Mouse (Mus musculus) layer of hippocampus, adult 9-10 months (tissue): Measurements from ENCODE around the gene Rcan2.

Experiments
- DNase-seq: peaks from one replicate; pipeline ENCODE4 v3.0.0; 2022; ENCODE audit warnings: low spot score

Gene Rcan2

DNA sequence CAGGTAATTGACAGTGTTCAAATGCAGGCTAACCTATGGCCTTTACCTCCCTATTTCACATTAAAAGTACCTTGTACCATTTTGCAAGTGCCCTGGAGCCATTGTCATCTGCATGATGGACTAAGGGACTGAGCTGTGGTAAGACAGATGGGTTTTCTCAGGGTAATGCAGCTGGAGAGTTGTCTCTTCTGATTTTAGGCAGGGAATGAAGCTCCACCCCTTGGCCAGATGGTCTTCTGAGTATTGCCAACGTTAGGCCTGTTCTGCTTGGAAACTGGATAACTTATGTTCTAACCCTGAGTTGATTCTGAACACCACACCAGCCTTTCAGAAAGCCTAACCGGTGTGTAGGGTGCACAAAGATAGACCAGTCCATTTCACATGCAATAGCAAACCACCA, 222.7 kb downstream of the Rcan2 start:
- no peak for DNase-seq

DNA sequence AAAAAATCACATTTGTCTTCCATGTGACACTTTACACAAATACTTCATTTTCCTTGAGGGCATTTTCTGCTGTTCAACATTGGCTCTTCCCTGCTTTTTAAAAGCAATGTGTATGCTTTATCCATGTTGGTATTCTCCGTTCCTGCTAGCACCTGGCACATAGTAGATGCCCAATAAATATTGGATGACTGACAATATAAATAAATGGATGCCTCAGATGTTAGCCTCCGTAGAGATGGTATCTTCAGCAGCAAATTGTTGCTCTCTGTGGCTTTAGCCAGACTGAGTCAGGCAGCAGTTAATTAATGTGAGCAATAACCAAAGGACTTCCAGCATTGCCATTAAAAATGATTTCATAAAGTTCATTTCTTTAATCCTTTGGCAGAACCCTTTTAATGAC, 223.9 kb downstream of the Rcan2 start:
- DNase-seq, result no peak

DNA sequence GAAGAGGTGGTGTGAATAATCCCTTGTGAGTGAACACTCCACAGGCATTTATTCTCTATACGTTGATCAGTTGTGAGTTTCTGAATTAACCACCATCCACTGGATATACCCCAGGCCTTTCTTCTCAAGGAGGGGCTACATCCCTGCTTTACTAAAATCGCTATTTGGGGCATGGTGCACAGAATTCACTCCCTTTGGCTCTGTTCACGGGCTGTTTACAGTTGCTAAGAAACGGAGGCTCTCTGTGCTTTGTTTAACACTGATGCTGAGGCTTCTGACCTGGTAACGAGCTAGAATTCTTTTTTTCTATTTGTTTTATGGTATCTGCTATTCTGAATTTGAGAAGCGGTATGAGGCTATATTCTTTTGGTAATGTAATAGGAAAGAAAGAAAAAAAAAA, 224.8 kb downstream of the Rcan2 start:
- DNase-seq, result no peak

DNA sequence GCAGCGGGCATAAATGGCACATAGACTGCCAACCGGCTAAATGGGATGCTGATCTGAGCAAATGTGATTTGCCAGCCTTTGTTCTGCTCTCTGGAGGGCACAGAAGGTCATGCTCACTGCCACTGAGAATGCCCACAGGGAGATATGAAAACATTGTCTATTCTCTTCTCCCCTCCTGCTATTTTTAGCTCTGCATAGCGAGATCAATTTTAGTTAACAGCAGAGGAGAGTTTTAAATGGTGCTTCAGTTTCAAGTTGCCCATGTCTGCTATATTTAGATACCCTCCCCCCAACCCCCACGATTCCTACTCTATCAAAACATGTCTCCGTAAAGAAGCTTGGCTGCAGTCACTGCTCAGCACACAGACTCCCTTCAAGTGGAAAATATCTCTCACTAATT, 225.2 kb downstream of the Rcan2 start:
- DNase-seq, result peak; percentile 35

DNA sequence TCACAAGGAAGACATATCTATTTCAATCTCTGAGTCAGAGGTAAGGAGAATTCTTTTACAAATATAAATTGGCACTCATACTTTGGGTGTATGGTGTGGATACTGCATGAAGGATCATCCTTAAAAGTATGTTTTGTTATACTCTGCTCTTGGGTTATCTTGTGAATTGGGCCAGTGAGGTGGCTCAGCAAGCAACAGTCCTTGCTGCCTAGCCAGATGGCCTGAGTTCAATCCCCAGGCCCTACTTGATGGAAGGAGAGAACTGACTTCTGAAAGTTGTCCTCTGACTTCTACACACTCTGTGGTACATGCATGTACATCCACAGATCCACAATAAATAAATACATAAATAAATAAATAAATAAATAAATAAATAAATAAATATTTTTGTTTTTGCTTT, 225.6 kb downstream of the Rcan2 start:
- DNase-seq, result no peak

DNA sequence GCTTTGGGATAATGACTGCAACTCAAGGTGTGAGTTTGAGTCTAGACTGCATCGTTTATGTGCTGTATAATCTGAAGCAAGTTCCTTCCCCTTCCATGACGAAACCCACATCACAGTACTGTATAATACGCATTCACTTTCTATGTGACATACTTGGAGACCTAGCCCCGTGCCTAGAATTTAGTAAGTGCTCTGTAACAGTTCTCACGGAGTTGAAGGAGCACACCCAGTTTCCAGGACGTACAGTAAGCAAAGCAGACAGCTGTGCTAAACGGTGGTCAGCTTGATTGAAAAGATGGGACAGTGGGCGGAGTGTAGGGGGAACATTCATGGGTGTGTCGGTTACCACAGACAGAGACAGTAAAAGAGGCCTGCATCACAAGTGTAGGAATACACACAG, 226.2 kb downstream of the Rcan2 start:
- no peak for DNase-seq

DNA sequence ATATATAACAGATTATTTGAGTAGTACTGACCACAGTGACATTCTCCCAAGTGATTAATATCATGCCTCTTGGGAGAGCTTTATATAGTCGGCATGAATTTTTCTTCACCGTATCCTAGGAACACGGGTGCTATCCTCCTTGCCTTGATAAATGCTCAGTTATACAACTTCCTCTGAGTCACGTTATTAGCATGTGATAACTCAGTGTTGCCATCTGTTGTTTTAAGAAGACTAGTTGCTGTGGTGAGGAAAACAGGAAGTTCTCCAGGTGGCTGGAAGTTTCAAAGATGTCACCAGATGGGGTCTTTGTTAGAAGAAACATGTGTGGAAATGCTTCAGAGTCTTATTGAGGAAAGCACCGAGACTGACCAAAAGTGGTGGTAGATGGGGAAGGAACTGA, 228.5 kb downstream of the Rcan2 start:
- DNase-seq, result no peak

DNA sequence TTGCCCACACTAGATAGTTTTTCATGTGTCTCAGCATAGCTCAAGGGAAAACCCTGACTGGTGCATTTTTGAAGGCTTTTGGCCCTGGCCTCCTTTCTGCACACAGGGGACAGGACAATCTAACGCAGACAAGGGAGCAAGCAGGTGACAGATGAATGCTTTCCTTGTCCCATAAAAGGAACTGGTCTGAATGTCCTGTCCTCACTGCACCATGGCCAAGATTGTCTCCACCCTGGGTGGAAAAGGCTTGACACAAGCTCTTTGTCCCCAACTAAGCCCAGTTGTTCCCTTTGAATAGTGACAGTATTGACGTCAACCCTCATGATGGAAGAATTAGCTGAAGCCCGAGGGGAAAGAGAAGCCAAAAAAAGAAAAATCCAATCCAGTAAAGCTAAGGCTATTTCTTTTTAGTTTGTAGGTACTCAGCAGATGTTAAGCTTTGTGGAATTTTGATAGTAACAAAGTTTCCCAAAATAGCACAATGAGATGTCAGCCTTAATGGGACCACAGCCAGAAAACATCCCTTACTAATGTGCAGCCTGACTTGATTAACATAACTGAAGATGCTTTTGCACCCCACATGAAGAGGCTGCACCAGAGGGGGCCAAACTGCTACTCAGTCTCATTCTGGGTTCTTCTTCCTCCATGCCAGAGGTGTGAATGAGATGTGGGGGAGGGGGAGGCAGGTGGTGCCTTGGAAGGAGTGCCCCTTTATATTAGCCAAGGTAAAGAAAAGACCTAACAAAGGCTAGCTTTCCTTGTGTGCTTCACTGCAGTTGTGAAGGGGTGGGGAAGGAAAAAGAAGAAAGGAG, 229.8 kb downstream of the Rcan2 start:
- no peak for DNase-seq

DNA sequence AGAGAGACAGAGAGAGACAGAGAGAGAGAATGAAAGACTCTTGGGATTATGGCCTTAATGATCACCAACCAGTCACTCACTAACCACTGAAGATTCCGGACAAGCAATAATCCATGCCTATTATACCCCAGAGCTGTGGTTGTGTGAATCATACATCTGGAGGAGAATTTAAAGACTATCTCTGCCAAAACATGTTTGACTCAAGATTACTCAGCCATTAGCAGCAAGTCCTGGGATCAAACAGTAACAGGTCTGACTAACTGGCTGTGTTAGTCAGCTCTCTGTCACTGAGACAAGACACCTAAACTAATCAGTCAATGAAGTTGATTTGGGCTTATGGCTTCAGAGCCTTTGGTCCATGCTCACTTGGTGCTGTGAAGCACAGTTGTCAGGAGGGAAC, 233.9 kb downstream of the Rcan2 start:
- no peak for DNase-seq

DNA sequence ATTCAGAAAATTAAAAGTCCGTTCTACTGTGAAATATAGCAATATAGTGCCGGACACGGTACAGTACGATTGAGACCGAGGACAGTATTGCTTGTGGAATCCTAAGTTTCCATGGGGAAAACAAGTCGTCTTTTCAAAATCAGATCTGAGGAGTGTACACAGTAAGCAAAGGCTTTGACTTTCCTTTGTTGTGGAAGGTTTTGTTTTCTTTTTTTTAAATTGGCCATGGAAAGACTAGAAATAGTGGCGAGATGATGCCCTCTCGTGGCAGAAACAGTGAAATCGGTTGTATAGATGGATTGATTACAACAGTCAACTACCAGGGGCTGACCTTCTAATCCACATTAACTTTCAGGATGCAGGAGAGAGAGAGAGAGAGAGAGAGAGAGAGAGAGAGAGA, 237.5 kb downstream of the Rcan2 start:
- peak; percentile 57 for DNase-seq

DNA sequence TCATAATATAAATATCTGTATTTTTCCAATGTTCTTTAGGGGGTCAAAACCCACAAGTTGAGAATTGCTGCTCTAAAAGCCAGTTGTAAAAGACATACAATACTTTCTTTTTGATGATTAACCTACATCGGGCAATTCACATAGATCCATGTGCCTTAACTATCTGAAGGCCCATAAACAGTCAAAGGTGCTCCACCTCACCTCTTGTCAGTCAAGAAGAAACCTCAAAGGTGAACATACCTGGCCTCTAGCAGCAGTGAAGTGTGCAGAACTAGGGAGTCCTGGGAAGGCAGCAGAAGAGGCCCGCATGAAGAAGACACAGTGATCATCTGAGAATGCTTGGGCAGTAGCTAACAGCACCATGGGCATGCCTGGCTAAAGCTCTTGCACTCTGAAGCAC, 239.3 kb downstream of the Rcan2 start:
- no peak for DNase-seq

DNA sequence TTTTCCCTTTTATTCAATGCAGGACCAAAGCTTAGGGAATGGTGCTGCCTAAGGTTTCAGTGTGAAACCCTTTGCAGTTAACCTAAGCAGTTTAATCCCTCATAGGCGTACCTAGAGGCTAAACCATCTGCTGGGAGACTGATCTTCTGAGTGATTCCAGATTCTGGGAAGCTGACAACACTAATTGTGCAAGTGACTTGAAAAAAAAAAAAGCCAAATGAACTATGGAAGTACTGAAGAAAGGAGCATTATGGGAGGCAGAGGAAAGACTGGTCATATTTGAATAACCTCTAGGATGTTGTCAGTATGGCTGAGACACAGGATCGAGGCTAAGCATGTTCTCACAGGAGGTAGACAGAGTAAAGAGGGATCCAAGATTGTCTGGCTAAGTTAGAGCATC, 241.2 kb downstream of the Rcan2 start:
- no peak for DNase-seq

DNA sequence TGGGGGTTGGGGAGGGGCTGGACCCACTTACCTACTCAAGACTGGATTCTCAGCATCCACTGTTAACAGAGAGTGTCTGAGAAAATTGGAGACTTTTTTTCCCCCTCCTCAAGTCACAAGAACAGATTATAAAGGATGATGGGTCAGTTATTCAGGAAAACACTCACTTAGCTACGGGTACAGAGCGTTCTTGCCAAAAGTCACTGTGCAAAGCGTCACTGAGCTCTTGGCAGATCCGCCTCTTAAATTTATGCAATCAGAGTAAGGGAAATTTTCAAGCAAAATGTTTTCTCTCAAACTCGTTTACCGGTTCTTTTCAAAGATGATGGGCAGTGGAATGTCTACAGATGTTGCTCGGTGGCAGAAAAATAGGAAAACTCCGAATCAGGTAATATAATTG, 241.7 kb downstream of the Rcan2 start:
- DNase-seq, result no peak

DNA sequence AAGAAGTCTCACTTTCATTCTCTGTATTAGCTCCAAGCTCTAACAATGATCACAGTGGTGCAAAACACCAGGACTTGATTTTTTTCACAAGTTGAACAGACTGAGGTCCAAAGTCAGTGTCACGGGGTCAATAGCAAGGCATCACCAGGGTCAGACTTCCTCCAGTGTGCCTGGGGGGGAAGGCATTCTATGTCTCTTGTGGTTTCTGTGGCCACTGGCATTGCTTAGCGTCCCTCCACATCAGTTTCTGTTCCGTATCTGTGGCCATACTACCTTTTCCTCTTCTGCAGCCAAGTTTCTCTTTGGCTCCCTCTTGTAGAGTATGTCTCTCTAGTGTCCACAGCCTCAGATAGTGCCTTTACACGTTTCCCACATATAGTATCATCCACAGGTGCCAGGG, 252.3 kb downstream of the Rcan2 start:
- no peak for DNase-seq

DNA sequence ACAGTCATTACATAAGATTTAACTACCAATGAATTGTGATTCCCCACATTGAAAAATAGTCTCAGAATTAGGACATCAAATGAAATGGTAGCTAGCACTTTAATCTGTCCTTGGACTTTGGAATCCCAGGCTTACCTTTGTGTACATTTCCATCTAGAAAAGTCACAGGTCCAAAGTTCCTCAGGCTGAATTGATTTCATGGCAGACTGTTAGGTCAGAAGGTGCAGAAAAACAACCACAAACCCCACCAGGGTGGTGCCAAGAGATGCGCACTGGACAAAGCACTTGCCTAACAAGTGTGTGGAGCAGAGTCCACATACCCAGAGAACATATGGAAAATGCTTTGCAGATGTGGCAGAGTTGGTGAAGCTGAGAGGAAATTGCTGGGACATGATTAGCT, 256.0 kb downstream of the Rcan2 start:
- DNase-seq, result no peak

DNA sequence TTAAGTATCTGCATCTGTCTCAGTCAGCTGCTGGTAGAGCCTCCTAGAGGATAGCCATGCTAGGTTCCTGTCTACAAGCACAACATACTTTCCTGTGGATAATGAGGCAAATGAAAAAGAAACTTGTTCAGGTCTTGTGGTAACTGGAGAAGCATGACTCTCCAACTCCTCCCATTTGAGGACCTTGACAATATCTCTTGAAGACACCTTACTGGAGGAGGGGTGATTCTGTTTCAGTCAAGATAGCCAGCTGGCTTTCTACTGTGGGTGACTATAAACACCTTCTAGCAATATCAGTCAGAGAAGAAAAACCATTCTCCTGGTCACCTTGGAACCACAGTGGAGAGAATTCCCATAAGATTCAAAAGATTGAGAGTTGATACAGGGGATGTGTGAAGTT, 257.0 kb downstream of the Rcan2 start:
- no peak for DNase-seq

DNA sequence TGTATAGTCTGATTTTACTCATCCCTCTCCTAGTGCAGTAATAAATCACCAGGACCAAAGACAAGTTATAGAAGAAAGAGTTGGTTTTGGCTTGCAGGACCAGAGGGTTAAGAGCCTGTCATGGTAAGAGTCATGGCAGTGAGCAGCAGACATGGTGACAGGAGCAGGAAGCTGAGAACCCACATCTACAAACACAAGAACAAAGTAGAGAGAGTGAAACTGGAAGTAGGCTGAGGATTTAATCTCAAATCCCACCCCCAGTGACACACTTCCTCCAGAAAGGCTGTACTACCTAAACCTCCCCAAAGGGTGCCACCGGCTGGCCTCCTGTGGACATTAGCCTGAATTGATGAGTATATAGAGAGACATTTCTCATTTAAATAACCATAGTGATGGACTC, 259.6 kb downstream of the Rcan2 start:
- DNase-seq, result no peak

DNA sequence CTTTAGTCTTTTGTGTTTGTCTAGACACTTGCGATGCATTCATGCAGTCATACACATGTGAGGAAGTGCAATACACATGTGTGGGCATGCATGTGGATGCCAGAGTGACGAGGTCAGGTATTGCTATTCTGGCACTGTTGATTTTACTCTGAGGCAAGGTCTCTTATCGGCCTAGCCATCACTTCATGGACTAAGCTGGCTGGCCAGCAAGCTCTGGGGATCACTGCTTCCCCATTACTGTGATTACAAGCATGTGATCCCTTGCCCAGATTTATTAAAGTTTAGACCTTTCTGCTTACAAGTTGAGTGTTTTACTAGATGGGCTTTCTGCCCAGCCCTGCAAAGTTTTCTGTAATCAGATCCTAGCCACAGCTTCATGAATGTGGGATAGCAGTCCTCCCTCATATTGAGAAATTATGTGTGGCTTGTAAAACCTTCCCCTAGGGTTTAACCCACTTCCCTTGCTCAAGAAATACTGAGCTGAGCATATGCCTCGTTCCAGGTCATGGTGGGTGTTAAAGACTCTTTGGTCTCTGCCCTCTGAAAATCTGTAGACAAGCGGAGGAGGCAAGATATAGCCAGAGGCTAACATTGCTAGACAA, 260.2 kb downstream of the Rcan2 start:
- no peak for DNase-seq

DNA sequence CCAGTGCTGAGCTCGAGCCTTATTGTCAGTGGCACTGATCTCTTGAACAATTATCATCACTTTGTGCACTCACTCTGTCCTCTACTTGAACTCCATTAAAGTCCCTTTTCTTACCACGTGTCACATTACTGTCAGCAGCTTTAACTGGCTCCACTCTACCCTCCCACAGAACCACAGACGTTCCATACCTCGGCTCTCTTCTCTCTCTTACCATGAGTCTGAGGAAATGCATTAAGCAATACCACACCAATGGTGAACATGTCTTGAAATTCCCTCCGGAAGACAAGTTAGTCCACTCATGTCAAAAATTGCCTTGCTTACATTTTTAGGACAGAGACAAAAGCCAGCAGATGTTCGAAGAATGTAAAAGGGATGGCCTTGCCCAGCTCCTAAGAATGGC, 267.7 kb downstream of the Rcan2 start:
- no peak for DNase-seq

DNA sequence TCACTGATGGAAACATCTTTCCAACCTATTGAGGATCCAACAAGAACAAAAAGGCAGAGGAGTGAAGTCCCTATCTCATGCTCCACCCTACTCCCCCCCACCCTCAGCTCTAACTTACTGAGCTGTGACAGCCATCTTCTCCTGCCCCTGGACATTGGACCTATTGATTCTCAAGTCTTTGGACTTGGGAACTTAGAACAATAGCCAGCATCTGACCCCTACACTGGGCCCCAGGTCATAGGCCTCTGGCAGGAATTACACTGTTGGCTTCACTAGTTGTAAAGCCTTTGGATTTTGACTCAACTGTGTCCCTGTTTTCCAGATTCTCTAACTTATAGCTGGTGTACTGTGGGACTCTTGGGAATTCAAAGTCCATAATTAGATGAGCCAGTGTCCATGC, 270.5 kb downstream of the Rcan2 start:
- DNase-seq, result no peak

DNA sequence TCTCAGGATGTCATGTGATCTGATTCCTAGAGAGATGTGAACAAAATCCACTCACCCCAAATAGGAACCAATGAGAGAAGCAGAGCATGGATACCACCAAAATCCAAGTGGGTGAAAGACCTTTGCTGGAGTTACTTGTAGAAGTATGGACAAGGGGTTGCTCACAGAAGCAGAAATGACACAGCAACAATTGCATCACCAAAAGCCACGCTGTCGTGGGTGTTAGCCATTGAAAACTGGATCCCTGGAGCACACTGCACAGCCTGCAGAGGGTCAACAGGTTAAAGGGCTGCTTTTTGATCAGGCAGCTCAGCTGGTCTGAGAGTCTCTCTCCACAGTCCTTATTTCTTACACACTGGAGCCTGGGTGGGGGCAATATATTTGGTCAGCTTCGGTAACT, 274.4 kb downstream of the Rcan2 start:
- no peak for DNase-seq

DNA sequence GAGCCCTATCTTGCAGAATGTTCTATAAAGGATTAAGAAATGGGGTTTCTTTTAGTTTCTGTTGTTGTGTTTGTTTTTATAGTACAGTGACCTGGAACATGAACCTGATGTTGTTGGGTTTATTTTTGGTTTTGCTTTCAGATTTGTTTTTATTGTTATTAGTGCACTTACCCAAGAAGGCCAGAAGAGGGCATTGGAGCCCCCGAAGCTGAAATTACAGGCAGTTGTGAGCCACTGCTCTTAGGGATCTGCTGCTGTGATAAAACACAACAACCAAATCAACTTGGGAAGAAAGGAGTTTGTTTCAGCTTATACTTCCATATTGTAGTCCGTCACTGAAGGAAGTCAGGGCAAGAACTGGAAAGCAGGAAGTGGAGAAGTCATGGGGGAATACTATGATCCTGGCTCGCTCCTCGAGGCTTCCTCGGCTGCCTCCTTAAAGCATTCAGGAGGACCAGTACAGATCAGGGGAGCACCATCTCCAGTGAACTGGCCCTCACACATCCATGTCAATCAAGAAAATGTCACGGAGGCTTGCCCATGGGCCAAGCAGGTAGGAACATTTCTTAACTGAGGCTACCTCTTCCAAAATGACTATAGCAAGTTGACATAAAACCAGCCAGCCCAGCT, 275.0 kb downstream of the Rcan2 start:
- DNase-seq, result no peak

DNA sequence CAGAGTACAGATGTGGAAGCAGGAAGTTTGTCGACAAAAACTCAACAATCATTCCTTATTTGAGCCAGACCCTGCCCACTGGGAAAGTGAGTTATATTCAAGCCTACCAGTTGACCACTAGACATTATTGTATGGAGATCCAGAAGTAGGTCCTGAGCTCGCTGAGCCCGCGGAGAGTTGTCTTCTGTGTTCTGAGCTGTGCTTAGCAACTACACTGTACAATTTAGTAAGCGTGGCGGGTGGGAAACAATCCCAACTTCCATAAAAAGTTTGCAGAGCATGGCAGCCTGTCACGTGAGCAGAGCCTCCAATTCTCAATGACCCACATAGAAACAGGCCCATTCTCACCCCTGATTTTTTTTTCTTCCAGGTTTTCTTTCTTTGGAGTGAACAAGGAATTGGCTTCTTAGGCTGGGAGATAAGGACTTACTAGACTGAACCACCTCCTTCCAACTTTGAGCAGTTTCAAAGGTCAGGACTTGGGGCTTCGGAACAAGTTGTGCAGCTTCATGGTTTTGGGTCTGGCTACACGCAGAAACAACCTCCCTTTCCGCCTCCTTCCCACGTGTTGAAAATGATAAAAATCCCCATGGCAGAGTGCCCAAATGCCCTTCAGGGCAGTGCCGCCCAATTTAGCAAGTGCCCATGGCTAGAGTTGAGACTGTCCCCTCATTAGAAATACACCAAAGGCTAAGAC, 276.1 kb downstream of the Rcan2 start:
- DNase-seq, result no peak
